29 mouse cellular contexts compared by ENCODE assay signal in genomic region chr13:92899087-92899486, GRCm38 (mm10). TPM values are rescaled to one million over a fixed set of nuclear protein-coding genes. Genes with fewer than 3 reads are reported as not detected.
DNase-seq lines count a peak whose midpoint lies in the region; ATAC-seq and TF ChIP-seq lines count a peak whose summit lies in the region.
"Had no signal": no experiment of that assay in that cellular context is flagged by ENCODE, and none has a peak within 500 bp of the region (broad histone marks: within the 10 kb centered on the region; RNA-seq: fewer than 3 reads in every experiment).

No protein-coding gene starts in this region.

- no peak overlapping the region for H3K9ac ChIP-seq in midbrain, embryonic 11.5 days (ENCODE audit: low read length)
- no peak overlapping the region for H3K9ac ChIP-seq in midbrain, postnatal 0 days (replicated peaks; ENCODE audit: low read length, poor library complexity, severe bottlenecking)
- no peak overlapping the region for H3K9ac ChIP-seq in forebrain, postnatal 0 days
- H3K9ac ChIP-seq in forebrain, embryonic 15.5 days (replicated peaks), result no peak overlapping the region
- H3K9ac ChIP-seq: embryonic facial prominence, embryonic 15.5 days; forebrain, embryonic 12.5 days; hindbrain, embryonic 14.5 days; limb, embryonic 15.5 days; liver, embryonic 13.5 days; midbrain, embryonic 15.5 days had no signal

- H3K4me2 ChIP-seq in midbrain, embryonic 11.5 days, result no peak overlapping the region
- H3K4me2 ChIP-seq in midbrain, postnatal 0 days (ENCODE audit: low read depth, low read length, poor library complexity, severe bottlenecking), result no peak overlapping the region
- H3K4me2 ChIP-seq in forebrain, postnatal 0 days (ENCODE audit: low read depth), result no peak overlapping the region
- H3K4me2 ChIP-seq in forebrain, embryonic 15.5 days (replicated peaks), result no peak overlapping the region
- H3K4me2 ChIP-seq: embryonic facial prominence, embryonic 15.5 days; forebrain, embryonic 12.5 days; heart, embryonic 11.5 days; hindbrain, embryonic 14.5 days; limb, embryonic 15.5 days; liver, embryonic 13.5 days; midbrain, embryonic 15.5 days had no signal

- no peak for ATAC-seq in midbrain, embryonic 11.5 days (ENCODE audit: low FRiP score)
- ATAC-seq in midbrain, postnatal 0 days (ENCODE audit: low FRiP score), result no peak
- ATAC-seq in forebrain, postnatal 0 days, result no peak
- no peak for ATAC-seq in forebrain, embryonic 15.5 days (replicated peaks)
- ATAC-seq: activated CD4-positive, CD25-positive, alpha-beta regulatory T cell, adult 4 months; inflammation-experienced regulatory T-cells, adult 6 months; lung, postnatal 0 days; midbrain, embryonic 15.5 days had no signal

- no peaks in the 10 kb centered on the region for H3K4me1 ChIP-seq in midbrain, embryonic 11.5 days (ENCODE audit: control insufficient read depth, insufficient read depth, low read length)
- H3K4me1 ChIP-seq in midbrain, postnatal 0 days (ENCODE audit: insufficient read depth, low read length), result no peaks in the 10 kb centered on the region
- peaks cover 31% of the 10 kb centered on the region for H3K4me1 ChIP-seq in limb, embryonic 10.5 days
- H3K4me1 ChIP-seq in forebrain, postnatal 0 days (ENCODE audit: insufficient read depth), result no peaks in the 10 kb centered on the region
- no peaks in the 10 kb centered on the region for H3K4me1 ChIP-seq in forebrain, embryonic 15.5 days
- H3K4me1 ChIP-seq: embryonic facial prominence, embryonic 10.5 days; embryonic facial prominence, embryonic 15.5 days; forebrain, embryonic 12.5 days; limb, embryonic 15.5 days; liver, embryonic 13.5 days; midbrain, embryonic 15.5 days had no signal

- H3K4me3 ChIP-seq in midbrain, embryonic 11.5 days (ENCODE audit: low read depth, low read length), result no peak overlapping the region
- H3K4me3 ChIP-seq in midbrain, postnatal 0 days (ENCODE audit: low read depth, low read length), result no peak overlapping the region
- no peak overlapping the region for H3K4me3 ChIP-seq in limb, embryonic 10.5 days
- H3K4me3 ChIP-seq in forebrain, postnatal 0 days (ENCODE audit: low read depth, low read length), result no peak overlapping the region
- no peak overlapping the region for H3K4me3 ChIP-seq in forebrain, embryonic 15.5 days
- H3K4me3 ChIP-seq: embryonic facial prominence, embryonic 10.5 days; embryonic facial prominence, embryonic 15.5 days; forebrain, embryonic 12.5 days; limb, embryonic 15.5 days; liver, embryonic 13.5 days; megakaryocyte, embryonic 14.5 days; midbrain, embryonic 15.5 days had no signal

- no peak for TF ChIP-seq CTCF in midbrain, postnatal 0 days (IDR thresholded peaks at IDR 0.05)
- TF ChIP-seq CTCF in forebrain, postnatal 0 days (IDR thresholded peaks at IDR 0.05; ENCODE audit: low read depth), result no peak

- no peak overlapping the region for H3K27ac ChIP-seq in midbrain, embryonic 11.5 days (ENCODE audit: low read depth, low read length)
- H3K27ac ChIP-seq in midbrain, postnatal 0 days (ENCODE audit: low read depth, low read length), result no peak overlapping the region
- H3K27ac ChIP-seq in limb, embryonic 10.5 days, result peak overlapping the region; percentile 78
- no peak overlapping the region for H3K27ac ChIP-seq in forebrain, postnatal 0 days (ENCODE audit: low read depth, low read length)
- no peak overlapping the region for H3K27ac ChIP-seq in forebrain, embryonic 15.5 days (replicated peaks)
- H3K27ac ChIP-seq: embryonic facial prominence, embryonic 10.5 days; embryonic facial prominence, embryonic 15.5 days; forebrain, embryonic 12.5 days; hindbrain, embryonic 14.5 days; limb, embryonic 15.5 days; liver, embryonic 13.5 days; midbrain, embryonic 15.5 days had no signal

- H3K9me3 ChIP-seq in midbrain, embryonic 11.5 days (ENCODE audit: control insufficient read depth, low read length), result no peaks in the 10 kb centered on the region
- no peaks in the 10 kb centered on the region for H3K9me3 ChIP-seq in midbrain, postnatal 0 days (ENCODE audit: low read length)
- H3K9me3 ChIP-seq in limb, embryonic 10.5 days (replicated peaks), result no peaks in the 10 kb centered on the region
- H3K9me3 ChIP-seq in forebrain, postnatal 0 days (ENCODE audit: low read length), result no peaks in the 10 kb centered on the region
- H3K9me3 ChIP-seq in forebrain, embryonic 15.5 days, result no peaks in the 10 kb centered on the region
- H3K9me3 ChIP-seq: embryonic facial prominence, embryonic 10.5 days; embryonic facial prominence, embryonic 15.5 days; forebrain, embryonic 12.5 days; limb, embryonic 15.5 days; liver, embryonic 13.5 days; megakaryocyte, embryonic 14.5 days; midbrain, embryonic 15.5 days had no signal

- no peaks in the 10 kb centered on the region for H3K27me3 ChIP-seq in midbrain, embryonic 11.5 days (ENCODE audit: control insufficient read depth, insufficient read depth, low read length)
- no peaks in the 10 kb centered on the region for H3K27me3 ChIP-seq in midbrain, postnatal 0 days (ENCODE audit: insufficient read depth, low read length)
- no peaks in the 10 kb centered on the region for H3K27me3 ChIP-seq in limb, embryonic 10.5 days (ENCODE audit: low read depth, poor library complexity, severe bottlenecking)
- H3K27me3 ChIP-seq in forebrain, postnatal 0 days (ENCODE audit: insufficient read depth, low read length), result no peaks in the 10 kb centered on the region
- H3K27me3 ChIP-seq in forebrain, embryonic 15.5 days, result no peaks in the 10 kb centered on the region
- H3K27me3 ChIP-seq: CH12.LX; embryonic facial prominence, embryonic 15.5 days; forebrain, embryonic 12.5 days; limb, embryonic 15.5 days; liver, embryonic 13.5 days; midbrain, embryonic 15.5 days had no signal

- 86% methylated on average over 6 of the region's 6 CpGs for WGBS in midbrain, embryonic 11.5 days
- WGBS in midbrain, postnatal 0 days, result 89% methylated on average over 6 of the region's 6 CpGs
- WGBS in limb, embryonic 10.5 days, result 34% methylated on average over 6 of the region's 6 CpGs
- WGBS in forebrain, postnatal 0 days, result 94% methylated on average over 6 of the region's 6 CpGs
- WGBS in forebrain, embryonic 15.5 days, result 91% methylated on average over 6 of the region's 6 CpGs

- H3K36me3 ChIP-seq in midbrain, embryonic 11.5 days (ENCODE audit: control insufficient read depth, insufficient read depth, low read length), result no peaks in the 10 kb centered on the region
- no peaks in the 10 kb centered on the region for H3K36me3 ChIP-seq in midbrain, postnatal 0 days (ENCODE audit: insufficient read depth, low read length)
- H3K36me3 ChIP-seq in limb, embryonic 10.5 days, result no peaks in the 10 kb centered on the region
- no peaks in the 10 kb centered on the region for H3K36me3 ChIP-seq in forebrain, postnatal 0 days (ENCODE audit: insufficient read depth)
- H3K36me3 ChIP-seq in forebrain, embryonic 15.5 days, result no peaks in the 10 kb centered on the region
- H3K36me3 ChIP-seq: embryonic facial prominence, embryonic 10.5 days; embryonic facial prominence, embryonic 15.5 days; forebrain, embryonic 12.5 days; limb, embryonic 15.5 days; liver, embryonic 13.5 days; midbrain, embryonic 15.5 days had no signal

- DNase-seq in embryo, embryonic 10 days (ENCODE audit: low spot score), result peak; percentile 36
- DNase-seq in embryo, embryonic 9.5 days (ENCODE audit: extremely low spot score), result no peak
- peak; percentile 33 for DNase-seq in midbrain, embryonic 11.5 days (ENCODE audit: low spot score, missing footprints)
- DNase-seq in midbrain, postnatal 0 days (ENCODE audit: low spot score), result no peak
- peak; percentile 32 for DNase-seq in embryo, embryonic 10.5 days (ENCODE audit: low spot score)
- DNase-seq in limb, embryonic 10.5 days (ENCODE audit: low spot score), result peak; percentile 75
- no peak for DNase-seq in forebrain, postnatal 0 days
- DNase-seq: adrenal gland, adult 2 months; heart, postnatal 4 days; kidney, adult 11 months; kidney, postnatal 14 days; liver, embryonic 13.5 days; lung, adult 18-20 months; right cerebral cortex, postnatal 25 days; spleen, adult 18-20 months; thymus, postnatal 14 days had no signal

RNA-seq across cellular contexts. Expression of gene Mtx3, which starts 54.5 kb away (rescaled TPM):
- polyA plus RNA-seq in midbrain, embryonic 11.5 days (2014; fragmentation: Nextera tagmentation; extraction: Ambion mirVana), result 4.9 and 5.9 TPM in 2 replicates
- 26.9 and 27.9 TPM in 2 replicates for total RNA-seq in midbrain, postnatal 0 days (2014; rRNA removed)
- polyA plus RNA-seq in midbrain, postnatal 0 days (2015; fragmentation: Nextera tagmentation; extraction: Ambion mirVana), result 3.1 and 3.8 TPM in 2 replicates
- 3.4 and 3.7 TPM in 2 replicates for polyA plus RNA-seq in limb, embryonic 10.5 days (2016; fragmentation: Nextera tagmentation; extraction: Ambion mirVana)
- total RNA-seq in forebrain, postnatal 0 days (2014; rRNA removed), result 17.9 and 23.8 TPM in 2 replicates
- polyA plus RNA-seq in forebrain, postnatal 0 days (2015; fragmentation: Nextera tagmentation; extraction: Ambion mirVana), result 1.8 and 2.5 TPM in 2 replicates
- polyA plus RNA-seq in forebrain, embryonic 15.5 days (2015; fragmentation: Nextera tagmentation; extraction: Ambion mirVana), result 4.2 and 4.5 TPM in 2 replicates

Comparison
In these comparisons a context has a peak if more than half of its experiments do, and no peak if none do; other contexts are left out.
1. DNase-seq: peak in embryo, embryonic 10 days (single experiment), midbrain, embryonic 11.5 days (single experiment), embryo, embryonic 10.5 days (single experiment) and limb, embryonic 10.5 days (single experiment); none in embryo, embryonic 9.5 days (single experiment), midbrain, postnatal 0 days (single experiment) and forebrain, postnatal 0 days (single experiment).